Mouse (Mus musculus) myocyte (in vitro differentiated cells): ENCODE results near the gene Rhod. TPM values are rescaled to one million over a fixed set of nuclear protein-coding genes. Genes with fewer than 3 reads are reported as not detected.

Experiments
- H3K27me3 ChIP-seq: one replicate; pipeline ENCODE4 v1.6.1; 2011; ENCODE audit not compliant: control insufficient read depth, insufficient read depth, insufficient read length
- H3K36me3 ChIP-seq: one replicate; pipeline ENCODE4 v1.6.1; 2011; ENCODE audit not compliant: control insufficient read depth, insufficient read depth
- H3K4me2 ChIP-seq: one replicate; pipeline ENCODE4 v1.6.1; 2011; ENCODE audit warnings: low read depth, control low read depth
- H3K4me3 ChIP-seq: one replicate; pipeline ENCODE4 v1.5.1; 2011; ENCODE audit warnings: mild to moderate bottlenecking, control low read depth, moderate library complexity
- H3K79me2 ChIP-seq: one replicate; pipeline ENCODE4 v1.6.1; 2011; ENCODE audit not compliant: control insufficient read depth, insufficient read depth
- H3ac ChIP-seq: one replicate; pipeline ENCODE4 v1.6.1; 2011; ENCODE audit not compliant: control insufficient read depth, insufficient read length
- CEBPB ChIP-seq: IDR thresholded peaks from 2 replicates; pipeline ENCODE4 v1.6.1; 2011; ENCODE audit warnings: mild to moderate bottlenecking, moderate library complexity; ENCODE audit not compliant: poor library complexity, insufficient read depth, severe bottlenecking
- E2F4 ChIP-seq: IDR thresholded peaks from one replicate; pipeline ENCODE4 v1.6.1; 2011; ENCODE audit warnings: mild to moderate bottlenecking, control low read depth, moderate library complexity; ENCODE audit not compliant: insufficient read depth
- MAX ChIP-seq: IDR thresholded peaks from one replicate; pipeline ENCODE4 v1.6.1; 2011; ENCODE audit warnings: low read depth, mild to moderate bottlenecking, control low read depth
- MYOD1 ChIP-seq, 3 experiments: IDR thresholded peaks; one replicate each; pipeline ENCODE4 v1.6.1; 2011; ENCODE audit warnings: control low read depth in 2 of 3, low read depth in 2 of 3, mild to moderate bottlenecking in 2 of 3, moderate library complexity in 1 of 3; ENCODE audit not compliant: insufficient read length in 2 of 3, control insufficient read depth in 1 of 3
- MYOG ChIP-seq, 3 experiments: IDR thresholded peaks; one replicate each; pipeline ENCODE4 v1.6.1; 2011; ENCODE audit warnings: control low read depth in 2 of 3, low read depth in 2 of 3, mild to moderate bottlenecking in 2 of 3; ENCODE audit not compliant: insufficient read length in 2 of 3, control insufficient read depth in 1 of 3, insufficient read depth in 1 of 3
- POLR2A ChIP-seq: IDR thresholded peaks from one replicate; pipeline ENCODE4 v1.6.1; 2011; ENCODE audit warnings: low read depth, mild to moderate bottlenecking, control low read depth, moderate library complexity; ENCODE audit not compliant: insufficient read length
- POLR2AphosphoS2 ChIP-seq: IDR thresholded peaks from one replicate; pipeline ENCODE4 v1.6.1; 2011; ENCODE audit warnings: low read depth, control low read depth; ENCODE audit not compliant: insufficient read length
- REST ChIP-seq: IDR thresholded peaks from one replicate; pipeline ENCODE4 v1.6.1; 2011; ENCODE audit warnings: mild to moderate bottlenecking, control low read depth, moderate library complexity; ENCODE audit not compliant: insufficient read depth, insufficient read length
- SRF ChIP-seq: IDR thresholded peaks from one replicate; pipeline ENCODE4 v1.6.1; 2011; ENCODE audit warnings: low read depth; ENCODE audit not compliant: control insufficient read depth, insufficient read length
- TCF12 ChIP-seq: IDR thresholded peaks from one replicate; pipeline ENCODE4 v1.6.1; 2011; ENCODE audit warnings: mild to moderate bottlenecking, control low read depth; ENCODE audit not compliant: poor library complexity, insufficient read depth, severe bottlenecking
- TCF3 ChIP-seq: IDR thresholded peaks from one replicate; pipeline ENCODE4 v1.6.1; 2011; ENCODE audit warnings: low read depth, control low read depth; ENCODE audit not compliant: insufficient read length
- USF1 ChIP-seq: IDR thresholded peaks from one replicate; pipeline ENCODE4 v1.6.1; 2011; ENCODE audit warnings: low read depth, mild to moderate bottlenecking, control low read depth, moderate library complexity
- polyA plus RNA-seq: library from polyadenylated mRNA; unstranded; fragments of >200 nt; fragmentation: generic; extraction: Trizol; gene quantifications from one replicate; pipeline ENCODE4 v1.2.1, GENCODE M21; 2012; ENCODE audit warnings: missing spikeins

Rhod gene
- polyA plus RNA-seq, 1 experiment = 51.1 TPM

DNA sequence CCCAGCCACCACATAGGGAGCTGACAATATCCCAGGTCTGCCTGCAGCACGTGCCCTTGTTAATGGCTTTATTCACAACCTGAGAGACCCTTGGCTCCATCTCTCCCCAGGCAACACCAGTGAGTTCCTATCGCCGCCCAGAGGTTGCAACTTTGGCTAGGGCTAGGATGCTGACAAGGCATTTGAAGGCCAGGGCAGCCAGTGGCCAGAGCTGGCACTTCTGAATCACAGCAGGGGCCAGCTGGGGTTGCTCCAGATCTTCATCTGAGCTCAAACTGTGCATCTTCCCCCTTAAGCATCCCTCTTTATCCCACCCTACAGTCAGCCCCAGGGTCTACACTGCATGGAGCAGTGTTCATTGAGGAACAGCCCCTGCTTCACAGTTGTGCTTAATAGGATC lies 35.5 kb upstream of the Rhod start:
- Histone ChIP-seq H3ac (no peak overlapping the region), H3K27me3 (no peaks in the 10 kb centered on the region), H3K36me3 (no peaks in the 10 kb centered on the region), H3K4me3 (no peak overlapping the region), H3K79me2 (no peaks in the 10 kb centered on the region), H3K4me2 (peak overlapping the region; percentile 79)
- no peak for TF ChIP-seq TCF12
- TF ChIP-seq MAX = no peak
- TF ChIP-seq TCF3 = no peak
- no peak for TF ChIP-seq CEBPB
- TF ChIP-seq REST = no peak
- no peak for TF ChIP-seq POLR2AphosphoS2
- TF ChIP-seq MYOG (IDR thresholded peaks at IDR 0.05; ENCODE audit: control insufficient read depth in 1 of 3, insufficient read depth in 1 of 3, insufficient read length in 2 of 3, low read depth in 2 of 3) = no peak
- TF ChIP-seq POLR2A = no peak

DNA sequence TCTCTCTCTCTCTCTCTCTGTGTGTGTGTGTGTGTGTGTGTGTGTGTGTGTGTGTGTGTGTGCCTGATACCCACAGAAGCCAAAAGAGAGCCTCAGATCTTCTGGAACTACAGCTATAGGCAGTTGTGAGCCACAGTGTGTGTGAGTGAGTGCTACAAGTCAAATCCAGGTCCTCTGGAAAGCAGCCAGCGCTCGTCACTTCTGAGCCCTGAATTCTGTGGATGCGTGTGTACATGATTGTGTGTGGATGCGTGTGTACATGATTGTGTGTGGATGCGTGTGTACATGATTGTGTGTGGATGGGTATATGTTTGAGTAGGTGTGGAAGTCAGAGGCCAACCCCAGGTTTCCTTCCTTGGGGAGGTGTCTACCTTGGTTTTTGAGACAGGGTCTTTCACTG lies 34.3 kb upstream of the Rhod start:
- H3ac ChIP-seq = no peak overlapping the region
- no peaks in the 10 kb centered on the region for H3K79me2 ChIP-seq
- H3K4me3 ChIP-seq = no peak overlapping the region
- H3K4me2 ChIP-seq = no peak overlapping the region
- no peak for TF ChIP-seq REST
- TF ChIP-seq MYOD1 (IDR thresholded peaks at IDR 0.05; ENCODE audit: control insufficient read depth in 1 of 3, insufficient read length in 2 of 3, low read depth in 2 of 3) = no peak
- no peak for TF ChIP-seq USF1
- H3K36me3 ChIP-seq = no peaks in the 10 kb centered on the region
- no peaks in the 10 kb centered on the region for H3K27me3 ChIP-seq

DNA sequence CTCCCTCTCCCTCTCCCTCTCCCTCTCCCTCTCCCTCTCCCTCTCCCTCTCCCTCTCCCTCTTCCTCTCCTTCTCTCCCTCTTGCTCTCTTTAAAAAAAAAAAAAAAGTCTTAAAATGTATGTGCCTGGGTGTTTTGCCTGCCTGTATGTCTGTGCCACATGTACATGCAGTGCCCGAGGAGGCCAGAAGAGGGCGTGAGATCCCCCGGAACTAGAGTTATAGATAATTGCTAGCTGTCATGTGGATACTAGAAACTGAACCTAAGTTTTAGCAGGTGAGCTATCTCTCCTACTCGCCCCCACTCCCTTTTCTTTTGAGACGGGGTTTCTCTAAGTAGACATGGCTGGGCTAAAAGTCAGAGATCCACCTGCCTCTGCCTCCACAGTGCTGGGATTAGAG lies 29.1 kb upstream of the Rhod start:
- no peak for TF ChIP-seq MYOD1 (IDR thresholded peaks at IDR 0.05; ENCODE audit: control insufficient read depth in 1 of 3, insufficient read length in 2 of 3, low read depth in 2 of 3)
- TF ChIP-seq POLR2A = no peak
- no peak for TF ChIP-seq REST
- TF ChIP-seq POLR2AphosphoS2 = no peak
- TF ChIP-seq TCF12 = no peak
- no peak for TF ChIP-seq TCF3
- TF ChIP-seq MAX = no peak
- no peak for TF ChIP-seq SRF
- no peak for TF ChIP-seq MYOG (IDR thresholded peaks at IDR 0.05; ENCODE audit: control insufficient read depth in 1 of 3, insufficient read depth in 1 of 3, insufficient read length in 2 of 3, low read depth in 2 of 3)
- TF ChIP-seq CEBPB = no peak
- TF ChIP-seq E2F4 = no peak
- no peak for TF ChIP-seq USF1
- no peak overlapping the region for H3K4me3 ChIP-seq
- H3ac ChIP-seq = no peak overlapping the region
- no peaks in the 10 kb centered on the region for H3K79me2 ChIP-seq
- H3K27me3 ChIP-seq = no peaks in the 10 kb centered on the region
- H3K4me2 ChIP-seq = no peak overlapping the region
- H3K36me3 ChIP-seq = no peaks in the 10 kb centered on the region

DNA sequence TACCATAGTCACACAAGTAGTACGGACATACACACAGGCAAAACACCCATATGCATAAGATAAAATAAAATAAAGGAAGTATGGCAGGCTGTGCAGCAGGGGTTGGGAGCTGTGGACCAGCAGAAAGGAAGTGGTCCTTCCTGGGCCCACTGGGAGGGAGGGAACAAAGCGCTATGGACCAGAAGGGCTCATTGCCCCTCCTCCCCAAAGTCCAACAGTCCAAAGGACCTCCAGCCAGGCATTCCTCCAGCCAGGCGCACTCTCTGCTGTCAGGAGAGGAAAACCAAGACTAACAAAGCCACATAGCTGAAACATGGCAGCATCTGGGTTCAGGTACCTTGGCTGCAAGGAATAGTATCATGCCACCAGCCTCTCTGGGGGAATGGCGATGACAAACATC lies 25.4 kb upstream of the Rhod start:
- no peak for TF ChIP-seq TCF12
- no peak for TF ChIP-seq REST
- no peak for TF ChIP-seq POLR2AphosphoS2
- no peak for TF ChIP-seq CEBPB
- TF ChIP-seq MYOD1 (IDR thresholded peaks at IDR 0.05; ENCODE audit: control insufficient read depth in 1 of 3, insufficient read length in 2 of 3, low read depth in 2 of 3) = no peak
- TF ChIP-seq POLR2A = no peak
- TF ChIP-seq MYOG (IDR thresholded peaks at IDR 0.05; ENCODE audit: control insufficient read depth in 1 of 3, insufficient read depth in 1 of 3, insufficient read length in 2 of 3, low read depth in 2 of 3) = no peak
- no peak for TF ChIP-seq MAX
- no peak for TF ChIP-seq USF1
- TF ChIP-seq SRF = no peak
- TF ChIP-seq E2F4 = no peak
- no peak for TF ChIP-seq TCF3
- Histone ChIP-seq H3K4me2 (no peak overlapping the region), H3K36me3 (no peaks in the 10 kb centered on the region), H3ac (no peak overlapping the region), H3K4me3 (no peak overlapping the region), H3K27me3 (no peaks in the 10 kb centered on the region), H3K79me2 (no peaks in the 10 kb centered on the region)

DNA sequence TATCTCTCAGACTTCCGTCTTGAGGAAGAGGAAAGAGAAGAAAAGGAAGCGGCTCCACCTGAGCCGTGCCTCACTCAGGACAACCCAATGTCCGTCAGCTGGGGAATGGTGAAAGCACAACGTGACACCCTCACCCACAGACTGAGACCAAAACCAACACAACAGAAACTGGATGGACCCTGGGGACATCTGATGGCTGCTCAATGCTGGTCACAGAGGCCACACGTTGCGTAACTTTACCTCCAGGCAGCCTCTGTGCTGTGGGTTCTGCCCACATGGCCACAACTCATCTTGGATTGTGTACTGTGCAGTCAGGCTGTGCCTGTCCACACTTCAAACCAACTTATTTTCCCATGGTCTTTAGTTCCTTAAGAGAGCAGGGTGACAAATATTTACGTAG lies 22.7 kb upstream of the Rhod start:
- H3K4me2 ChIP-seq = no peak overlapping the region
- H3K27me3 ChIP-seq = no peaks in the 10 kb centered on the region
- no peak overlapping the region for H3K4me3 ChIP-seq
- TF ChIP-seq CEBPB (0 out of 2 replicates have a peak, but pooled peaks have one; percentile 26), TCF12 (no peak)
- H3ac ChIP-seq = no peak overlapping the region
- no peaks in the 10 kb centered on the region for H3K79me2 ChIP-seq
- no peaks in the 10 kb centered on the region for H3K36me3 ChIP-seq
